Mouse (Mus musculus) C2C12 (cell line): ENCODE measurements at regions not wholly inside any gene's neighbourhood (a gene's known extent, or its start where the extent isn't known, plus 50 kb on each side); places are given as distances from the start of the nearest gene placed in this dataset.

Experiments
- H3K27me3 ChIP-seq: one replicate; pipeline ENCODE4 v1.6.1; 2011; ENCODE audit not compliant: control insufficient read depth, insufficient read depth, insufficient read length
- H3K36me3 ChIP-seq: one replicate; pipeline ENCODE4 v1.6.1; 2011; ENCODE audit not compliant: control insufficient read depth, insufficient read depth
- H3K4me3 ChIP-seq: one replicate; pipeline ENCODE4 v1.5.1; 2011; ENCODE audit warnings: mild to moderate bottlenecking, control low read depth; ENCODE audit not compliant: poor library complexity, insufficient read depth, severe bottlenecking
- H3K79me2 ChIP-seq: one replicate; pipeline ENCODE4 v1.6.1; 2011; ENCODE audit not compliant: control insufficient read depth, insufficient read depth
- H3K79me3 ChIP-seq: one replicate; pipeline ENCODE4 v1.6.1; 2011; ENCODE audit warnings: low read depth, control low read depth
- H3ac ChIP-seq: one replicate; pipeline ENCODE3; 2011; ENCODE audit warnings: low read depth; ENCODE audit not compliant: control insufficient read depth, insufficient read length
- CEBPB ChIP-seq: IDR thresholded peaks from one replicate; pipeline ENCODE4 v1.6.1; 2011; ENCODE audit warnings: low read depth, mild to moderate bottlenecking, control low read depth, moderate library complexity
- CTCF ChIP-seq: IDR thresholded peaks from one replicate; pipeline ENCODE4 v1.5.1; 2011; ENCODE audit not compliant: control insufficient read depth, insufficient read depth, insufficient read length
- FOSL1 ChIP-seq: IDR thresholded peaks from one replicate; pipeline ENCODE4 v1.8.0; 2011; ENCODE audit warnings: mild to moderate bottlenecking, low read length; ENCODE audit not compliant: poor library complexity, insufficient read depth, severe bottlenecking
- MAX ChIP-seq: IDR thresholded peaks from one replicate; pipeline ENCODE4 v1.6.1; 2011; ENCODE audit warnings: mild to moderate bottlenecking, control low read depth
- MYOD1 ChIP-seq: IDR thresholded peaks from one replicate; pipeline ENCODE4 v1.6.1; 2011; ENCODE audit warnings: low read depth; ENCODE audit not compliant: control insufficient read depth, insufficient read length
- MYOG ChIP-seq: IDR thresholded peaks from one replicate; pipeline ENCODE4 v1.6.1; 2011; ENCODE audit not compliant: control insufficient read depth, insufficient read length; ENCODE audit errors: extremely low read depth
- USF1 ChIP-seq: IDR thresholded peaks from one replicate; pipeline ENCODE4 v1.6.1; 2011; ENCODE audit warnings: low read depth, mild to moderate bottlenecking, control low read depth, moderate library complexity

GRCm38 (mm10) chr16:63224608-63225007 is 370.5 kb downstream of the Pros1 start:
- no peaks in the 10 kb centered on the region for H3K36me3 ChIP-seq
- no peaks in the 10 kb centered on the region for H3K79me2 ChIP-seq
- no peaks in the 10 kb centered on the region for H3K27me3 ChIP-seq
- no peaks in the 10 kb centered on the region for H3K79me3 ChIP-seq
- no peak overlapping the region for H3K4me3 ChIP-seq
- no peak overlapping the region for H3ac ChIP-seq
- no peak for TF ChIP-seq CTCF
- TF ChIP-seq MAX: no peak
- no peak for TF ChIP-seq CEBPB
- no peak for TF ChIP-seq MYOD1
- TF ChIP-seq USF1: no peak
- TF ChIP-seq FOSL1: no peak
- TF ChIP-seq MYOG: no peak

DNA sequence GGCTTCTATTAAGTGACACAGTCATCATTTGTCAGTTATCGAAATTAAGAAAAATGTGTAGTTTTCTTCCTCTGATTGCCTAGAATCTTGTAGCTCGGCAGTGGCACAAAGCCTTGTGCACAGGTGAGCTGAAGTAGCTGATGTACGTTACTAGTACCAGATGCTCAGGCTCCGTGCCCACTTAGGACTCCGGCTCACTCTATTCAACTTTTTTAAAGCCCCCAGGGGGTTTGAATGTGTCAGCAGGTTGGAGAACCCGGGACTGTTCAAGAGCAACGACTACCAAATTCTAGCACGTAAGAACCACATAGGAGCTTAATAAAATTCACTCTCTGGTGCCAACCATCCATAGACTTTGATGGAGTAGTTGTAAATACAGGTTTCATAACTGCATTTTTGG is 371.0 kb downstream of the Pros1 start:
- no peak overlapping the region for H3K4me3 ChIP-seq
- TF ChIP-seq MAX (no peak), MYOG (no peak), USF1 (no peak)
- no peaks in the 10 kb centered on the region for H3K79me2 ChIP-seq
- H3ac ChIP-seq: no peak overlapping the region
- no peaks in the 10 kb centered on the region for H3K79me3 ChIP-seq
- no peaks in the 10 kb centered on the region for H3K27me3 ChIP-seq
- H3K36me3 ChIP-seq: no peaks in the 10 kb centered on the region

DNA sequence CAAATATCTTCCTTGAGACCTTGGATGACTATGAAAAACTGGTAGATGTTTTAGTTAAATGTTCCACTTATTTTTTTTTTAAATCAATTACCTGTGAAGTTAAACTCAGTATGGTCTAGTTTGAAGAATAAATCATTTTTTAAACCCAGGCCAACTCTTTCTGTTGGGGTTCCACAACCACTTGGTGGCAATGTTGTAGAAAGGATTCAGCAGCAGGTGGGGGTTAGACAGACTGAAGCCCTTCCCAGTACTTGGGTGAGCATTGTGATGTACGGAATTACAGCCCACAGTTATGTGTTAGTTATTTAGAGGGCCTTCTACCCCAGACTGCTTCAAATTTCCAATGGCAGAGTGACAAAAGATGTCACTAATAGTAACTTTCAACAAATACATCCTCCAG is 375.0 kb downstream of the Pros1 start:
- Histone ChIP-seq H3K79me2 (no peaks in the 10 kb centered on the region), H3K4me3 (no peak overlapping the region), H3K36me3 (no peaks in the 10 kb centered on the region), H3K27me3 (no peaks in the 10 kb centered on the region), H3K79me3 (no peaks in the 10 kb centered on the region), H3ac (no peak overlapping the region)
- TF ChIP-seq CTCF (no peak), USF1 (no peak), MYOG (no peak), CEBPB (no peak), FOSL1 (no peak), MYOD1 (no peak), MAX (no peak)

DNA sequence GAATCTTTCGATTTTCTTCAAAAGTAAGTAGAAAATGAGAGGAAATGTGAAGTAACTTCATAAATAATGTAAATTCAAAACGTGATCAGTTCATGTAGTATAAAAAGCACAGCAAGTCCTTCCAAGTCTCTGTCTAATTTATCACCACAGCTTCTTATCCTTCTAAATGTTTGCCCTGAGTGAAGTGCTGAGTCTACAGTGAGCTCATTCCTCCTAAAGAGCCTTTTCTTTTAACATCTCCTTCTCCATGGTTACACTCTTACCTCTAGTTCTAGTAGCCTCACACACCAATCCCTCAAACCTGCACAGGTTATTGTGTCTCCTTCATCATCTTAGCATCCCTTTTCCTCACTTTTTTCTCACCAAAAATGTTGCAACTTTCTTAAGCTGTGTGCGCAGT is 375.5 kb downstream of the Pros1 start:
- Histone ChIP-seq H3K4me3 (no peak overlapping the region), H3ac (no peak overlapping the region), H3K27me3 (no peaks in the 10 kb centered on the region), H3K36me3 (no peaks in the 10 kb centered on the region), H3K79me2 (no peaks in the 10 kb centered on the region), H3K79me3 (no peaks in the 10 kb centered on the region)
- TF ChIP-seq CEBPB: no peak
- no peak for TF ChIP-seq MAX
- no peak for TF ChIP-seq MYOG

GRCm38 (mm10) chr16:63270173-63270572 is 416.1 kb downstream of the Pros1 start:
- Histone ChIP-seq H3ac (no peak overlapping the region), H3K36me3 (no peaks in the 10 kb centered on the region), H3K27me3 (no peaks in the 10 kb centered on the region), H3K79me2 (no peaks in the 10 kb centered on the region), H3K4me3 (no peak overlapping the region), H3K79me3 (no peaks in the 10 kb centered on the region)
- TF ChIP-seq MYOG: no peak
- TF ChIP-seq CTCF: no peak
- no peak for TF ChIP-seq MAX

GRCm38 (mm10) chr16:63277556-63277955 is 423.4 kb downstream of the Pros1 start:
- no peak overlapping the region for H3ac ChIP-seq
- H3K79me3 ChIP-seq: no peaks in the 10 kb centered on the region

More at GRCm38 (mm10) chr16:63277556-63277955, 423.4 kb downstream of the Pros1 start:
- H3K36me3 ChIP-seq: no peaks in the 10 kb centered on the region
- no peak for TF ChIP-seq MAX
- no peak for TF ChIP-seq CTCF
- no peak for TF ChIP-seq FOSL1
- no peak for TF ChIP-seq MYOG
- no peak for TF ChIP-seq CEBPB
- no peak for TF ChIP-seq MYOD1
- no peak for TF ChIP-seq USF1
- no peak overlapping the region for H3K4me3 ChIP-seq
- H3K79me2 ChIP-seq: no peaks in the 10 kb centered on the region
- no peaks in the 10 kb centered on the region for H3K27me3 ChIP-seq
